Mouse (Mus musculus): ENCODE results near the gene Rpl23a.

The Rpl23a gene

DNA sequence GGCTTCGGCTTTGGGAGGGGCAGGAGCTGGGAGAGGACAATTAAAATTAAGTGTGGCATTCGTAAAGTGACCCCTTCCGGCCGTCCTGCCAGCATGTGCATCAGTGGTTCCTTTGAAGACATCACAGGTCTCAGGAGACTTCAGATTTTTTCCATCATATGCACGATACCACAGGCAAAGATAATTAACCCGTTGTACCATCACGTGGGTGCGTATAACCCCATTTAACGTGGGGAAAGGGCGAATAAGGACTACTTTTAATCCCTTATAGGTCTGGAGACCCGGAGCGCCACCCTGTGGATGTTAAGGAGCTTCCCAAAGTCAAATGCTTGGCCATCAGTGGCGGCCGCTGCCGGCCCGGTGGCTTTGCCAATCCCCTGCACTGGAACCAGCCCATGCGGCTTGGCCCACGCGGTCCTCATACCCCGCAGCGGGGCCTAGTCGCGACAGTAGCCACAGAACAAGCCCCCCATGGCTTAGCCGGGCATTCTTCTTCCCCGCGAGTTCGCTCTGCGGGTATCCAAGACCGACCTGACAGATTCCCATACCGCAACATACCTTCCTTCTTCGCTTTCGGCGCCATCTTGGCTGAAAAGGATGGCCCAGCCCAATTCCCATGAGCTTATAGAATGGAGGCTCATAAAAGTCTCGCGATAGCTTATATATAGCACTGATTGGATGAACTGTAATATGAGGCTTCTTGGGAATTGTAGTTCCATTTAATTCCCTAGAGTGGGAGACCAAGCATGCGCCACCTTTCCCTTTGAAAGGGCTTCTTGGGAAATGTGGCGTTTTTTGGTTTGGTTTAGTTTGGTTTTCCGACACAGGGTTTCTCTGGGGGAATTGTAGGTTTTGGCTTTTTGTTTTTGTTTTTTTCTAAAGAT lies at the start of gene Rpl23a:
TSS of gene Rpl23a (minus strand) at position 624 of the 884 bp plus-strand sequence.
- DNase-seq (ENCODE audit: low read depth, low spot score): peak; percentile 95

DNA sequence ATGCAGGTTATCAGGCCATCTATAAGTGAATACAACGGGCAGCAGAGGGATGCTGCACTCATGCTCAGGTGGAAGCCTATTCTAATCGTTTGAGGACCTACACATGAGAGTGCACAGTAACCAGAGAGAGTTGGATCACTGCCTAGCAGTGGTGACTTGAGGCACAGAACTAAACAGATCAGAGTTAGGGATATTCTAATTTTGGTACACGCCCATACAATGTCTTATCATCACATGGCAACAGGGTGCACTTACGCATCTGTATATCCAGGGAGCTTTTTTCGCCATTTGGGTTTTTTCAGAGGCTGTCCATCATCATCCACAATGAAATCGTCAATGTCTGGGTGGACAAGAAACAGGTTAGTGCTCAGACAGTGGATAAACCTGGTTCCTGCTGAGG lies 48.1 kb upstream of the Rpl23a start:
- DNase-seq (ENCODE audit: low read depth, low spot score): no peak

DNA sequence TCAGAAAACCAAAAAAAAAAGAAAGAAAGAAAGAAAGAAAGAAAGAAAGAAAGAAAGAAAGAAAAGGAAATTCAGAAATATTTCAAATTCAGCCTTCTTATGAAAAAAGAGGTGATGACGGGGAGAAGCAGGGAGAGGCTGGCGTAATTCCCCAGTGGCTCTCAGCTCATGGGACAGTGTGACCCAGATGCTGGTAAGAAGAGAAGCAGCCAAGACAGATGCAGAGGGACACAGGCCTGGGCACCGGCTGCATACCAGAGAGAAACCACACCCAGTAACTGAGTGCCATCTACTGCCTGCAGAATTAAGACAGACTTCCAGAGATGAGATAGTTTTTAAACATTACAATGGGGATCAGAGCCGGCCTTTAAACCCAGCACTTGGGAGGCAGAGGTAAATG lies 40.2 kb upstream of the Rpl23a start:
- DNase-seq (ENCODE audit: low read depth, low spot score): no peak

DNA sequence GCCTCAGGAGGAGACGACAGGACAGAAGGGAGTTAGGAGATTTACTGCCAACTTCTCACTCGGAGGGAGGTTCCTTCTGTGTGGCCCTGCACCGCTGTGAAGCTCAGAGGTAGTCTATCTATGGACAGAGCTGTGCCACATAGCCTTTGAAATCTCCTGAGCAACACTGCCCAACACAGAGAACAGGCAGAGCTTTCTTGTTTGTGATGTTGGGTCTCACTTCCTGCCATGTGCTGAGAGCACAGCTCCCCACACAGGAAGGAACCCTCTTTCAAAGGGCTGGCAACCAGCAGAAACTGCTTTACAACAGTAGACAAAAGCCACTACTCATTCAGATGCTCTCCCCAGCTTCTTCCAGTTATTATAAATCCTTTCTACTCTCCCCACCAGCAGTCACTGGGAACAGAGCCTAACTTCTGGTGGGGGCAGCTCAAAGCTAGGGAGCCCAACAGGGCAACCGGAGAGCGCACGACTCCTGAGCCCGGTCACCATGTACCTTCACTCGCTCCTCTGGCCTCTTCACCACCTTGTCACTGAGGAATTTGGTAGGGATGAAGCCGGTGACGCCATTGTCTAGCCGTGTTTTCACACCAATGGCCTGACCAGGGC lies 32.4 kb upstream of the Rpl23a start:
- DNase-seq (ENCODE audit: low read depth, low spot score): no peak

DNA sequence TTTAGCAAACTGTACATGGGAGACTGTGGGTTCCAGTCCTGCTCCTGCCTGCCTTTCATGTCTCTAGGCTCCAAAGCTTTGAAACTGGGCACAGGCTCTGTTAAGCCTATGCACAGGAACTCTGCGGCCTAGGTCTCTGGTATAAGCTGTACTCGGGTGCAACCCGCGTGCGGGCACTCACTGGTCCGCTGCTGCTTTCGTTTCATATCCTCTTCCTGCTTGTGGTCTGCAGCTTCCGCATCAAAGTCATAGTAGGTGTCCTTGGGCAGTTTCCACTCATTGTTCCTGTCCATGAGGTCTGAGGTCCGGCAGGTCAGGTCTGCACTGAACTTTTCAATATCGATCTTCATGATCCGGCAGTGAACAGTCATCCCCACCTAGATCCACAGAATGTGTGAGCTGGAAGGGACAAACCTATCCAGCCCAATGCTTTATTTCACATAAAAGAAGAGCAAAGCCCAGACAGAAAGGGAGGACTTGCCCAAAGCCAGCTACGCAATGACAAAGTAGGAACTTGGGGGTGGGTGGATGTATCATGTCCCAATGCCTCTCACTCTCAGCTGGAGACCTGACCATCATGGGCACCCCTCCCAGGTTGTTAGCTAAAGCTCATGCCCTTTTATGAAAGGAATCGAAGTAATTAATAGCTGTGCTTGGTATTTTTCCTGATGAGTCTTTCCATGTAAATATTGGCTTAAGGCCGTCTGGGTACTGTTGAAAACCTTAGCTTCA lies 29.9 kb upstream of the Rpl23a start:
- no peak for DNase-seq (ENCODE audit: low read depth, low spot score)

DNA sequence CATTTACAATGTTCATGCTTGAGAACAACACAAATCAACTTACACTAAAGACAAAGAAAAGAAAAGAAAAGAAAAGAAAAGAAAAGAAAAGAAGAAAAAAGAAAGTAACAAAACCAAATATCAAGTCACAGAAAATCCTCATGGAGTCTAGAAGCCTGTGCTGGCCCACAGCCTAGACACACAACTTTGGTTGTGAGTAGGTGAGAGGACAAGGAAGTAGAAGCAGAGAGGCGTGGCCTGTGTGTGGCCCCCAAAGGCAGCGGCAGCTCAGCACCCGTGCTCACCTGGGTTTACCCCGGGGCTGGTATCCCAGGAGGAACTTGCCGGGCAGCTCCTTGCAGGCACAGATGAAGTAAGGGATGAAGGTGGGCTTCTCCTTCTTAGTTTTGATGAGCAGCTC lies 28.1 kb upstream of the Rpl23a start:
- no peak for DNase-seq (ENCODE audit: low read depth, low spot score)

DNA sequence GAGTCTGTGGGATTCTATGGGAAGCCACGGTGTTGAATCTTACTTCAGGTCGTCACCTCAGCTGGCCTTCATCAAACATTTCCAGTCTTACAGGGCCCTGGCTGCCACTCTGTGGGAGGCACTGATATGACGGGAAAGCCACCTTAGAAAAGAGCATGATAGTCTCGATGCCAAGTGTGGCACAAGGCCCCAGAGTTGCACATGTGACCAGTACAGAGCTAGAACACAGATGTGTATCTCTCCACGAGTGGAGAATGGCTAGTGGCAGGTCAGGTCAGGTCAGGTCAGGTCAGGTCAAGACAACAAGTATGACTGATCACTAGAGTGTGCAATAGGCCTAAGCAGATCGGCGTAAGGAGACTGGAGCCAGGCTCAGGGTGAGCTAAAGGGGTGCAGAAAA lies 27.2 kb upstream of the Rpl23a start:
- DNase-seq (ENCODE audit: low read depth, low spot score): no peak

DNA sequence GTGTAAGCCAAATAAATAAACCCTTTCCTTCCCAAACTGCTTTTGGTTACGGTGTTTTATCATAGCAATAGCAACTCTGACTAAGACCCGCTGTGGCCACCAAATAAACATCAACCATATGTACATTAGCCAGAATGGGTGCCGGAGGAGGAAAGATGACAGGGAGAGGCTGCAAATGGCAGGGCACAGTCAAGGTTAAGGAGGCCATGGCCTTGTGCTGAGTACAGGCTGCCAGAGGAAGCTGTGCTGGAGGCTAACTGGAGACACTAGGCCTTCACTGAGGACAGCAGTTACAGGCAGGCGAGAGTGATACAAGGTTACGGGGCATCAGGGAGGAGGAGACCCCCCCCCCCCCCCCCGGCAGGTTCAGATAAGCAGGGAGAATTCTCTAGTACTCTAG lies 26.5 kb upstream of the Rpl23a start:
- no peak for DNase-seq (ENCODE audit: low read depth, low spot score)

DNA sequence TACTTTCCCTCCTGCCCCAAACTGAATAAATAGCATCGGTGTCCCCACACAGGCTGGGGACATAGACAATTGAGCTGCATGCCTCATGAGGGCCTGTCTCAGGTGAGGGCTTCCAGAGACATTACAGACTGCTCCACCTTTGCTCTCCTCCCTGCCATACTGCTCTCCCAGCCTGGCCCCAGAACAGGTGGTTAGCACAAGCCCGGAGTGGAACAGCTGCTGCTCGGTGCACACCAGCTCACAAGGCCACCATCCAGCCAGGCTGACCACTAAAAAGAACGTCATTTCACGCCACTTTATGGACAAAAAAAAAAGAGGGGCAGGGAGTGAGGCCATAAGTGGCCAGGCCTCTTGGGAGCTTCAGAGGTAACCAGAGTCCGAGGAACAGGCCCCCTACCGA lies 23.8 kb upstream of the Rpl23a start:
- no peak for DNase-seq (ENCODE audit: low read depth, low spot score)

DNA sequence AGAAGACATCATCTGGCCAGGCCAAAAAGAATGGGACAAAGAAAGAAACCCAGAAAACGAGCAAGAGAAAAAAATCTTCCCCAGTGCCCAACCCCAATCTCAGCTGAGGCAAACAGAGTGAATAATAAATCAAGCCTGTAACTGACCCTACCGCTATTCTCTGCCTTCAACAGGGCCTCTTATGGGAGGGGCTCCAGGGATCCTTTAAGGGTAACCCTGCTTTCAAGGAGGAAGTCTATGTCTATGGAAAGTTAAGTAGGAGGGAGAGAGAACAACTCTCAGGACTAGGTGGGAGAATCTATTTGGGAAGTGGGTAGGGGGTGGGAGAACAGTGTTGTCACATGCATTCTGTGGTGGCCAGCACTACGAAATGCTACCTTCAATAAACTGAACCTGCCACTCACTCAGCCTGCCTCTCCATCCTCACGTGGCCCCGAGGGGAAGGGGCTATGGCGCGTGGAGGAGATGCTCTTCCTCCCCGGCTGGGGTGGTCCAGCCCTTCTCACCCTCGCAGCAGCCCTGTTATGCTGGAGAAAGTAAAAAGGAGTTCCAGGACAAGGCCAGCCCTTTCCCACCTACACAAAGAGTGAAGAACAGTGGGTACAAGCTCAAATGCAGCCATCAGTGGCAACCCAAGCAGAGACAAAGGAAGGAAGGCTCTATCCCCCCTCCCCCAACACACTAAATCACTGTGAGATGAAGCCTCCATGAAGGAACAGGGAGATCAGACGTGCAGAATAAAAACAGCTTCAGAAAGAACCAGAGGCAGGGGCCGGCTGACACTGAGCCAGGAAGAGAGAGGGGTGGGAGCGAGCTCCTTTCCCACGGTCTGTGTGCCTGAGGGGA lies 22.2 kb upstream of the Rpl23a start:
- DNase-seq (ENCODE audit: low read depth, low spot score): peak; percentile 72

DNA sequence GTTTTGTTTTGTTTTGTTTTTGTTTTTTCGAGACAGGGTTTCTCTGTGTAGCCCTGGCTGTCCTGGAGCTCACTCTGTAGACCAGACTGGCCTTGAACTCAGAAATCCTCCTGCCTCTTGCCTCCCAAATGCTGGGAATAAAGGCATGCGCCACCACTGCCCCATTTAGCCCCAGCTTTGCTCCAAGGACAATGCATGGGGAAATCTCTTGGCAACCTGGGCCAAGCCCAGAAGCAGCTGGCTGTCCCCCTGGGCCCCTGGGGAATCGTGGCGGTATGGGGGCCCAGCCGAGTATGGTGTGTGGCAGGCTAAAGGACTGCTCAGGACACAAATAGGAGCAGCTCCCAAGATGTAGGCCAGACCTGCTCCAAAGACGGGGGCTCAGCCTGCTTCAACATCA lies 20.9 kb upstream of the Rpl23a start:
- DNase-seq (ENCODE audit: low read depth, low spot score): no peak

DNA sequence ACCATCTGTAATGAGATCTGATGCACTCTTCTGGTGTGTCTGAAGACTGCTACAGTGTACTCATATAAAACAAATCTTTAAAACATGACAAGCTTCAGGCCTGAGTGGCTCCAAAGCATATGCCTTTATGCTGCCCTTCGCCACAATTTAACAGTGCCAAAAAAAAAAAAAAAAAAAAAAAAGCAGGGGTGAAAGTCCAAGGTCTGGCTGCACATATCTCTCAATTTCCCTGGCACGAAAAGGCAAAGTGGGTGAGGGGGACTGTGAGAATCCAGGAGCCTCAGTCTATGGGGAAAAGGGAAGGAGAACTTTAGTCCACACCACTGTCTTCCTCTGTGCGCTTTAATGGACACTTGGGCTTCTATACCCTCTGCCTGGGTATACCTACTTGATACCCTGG lies 19.0 kb upstream of the Rpl23a start:
- no peak for DNase-seq (ENCODE audit: low read depth, low spot score)

DNA sequence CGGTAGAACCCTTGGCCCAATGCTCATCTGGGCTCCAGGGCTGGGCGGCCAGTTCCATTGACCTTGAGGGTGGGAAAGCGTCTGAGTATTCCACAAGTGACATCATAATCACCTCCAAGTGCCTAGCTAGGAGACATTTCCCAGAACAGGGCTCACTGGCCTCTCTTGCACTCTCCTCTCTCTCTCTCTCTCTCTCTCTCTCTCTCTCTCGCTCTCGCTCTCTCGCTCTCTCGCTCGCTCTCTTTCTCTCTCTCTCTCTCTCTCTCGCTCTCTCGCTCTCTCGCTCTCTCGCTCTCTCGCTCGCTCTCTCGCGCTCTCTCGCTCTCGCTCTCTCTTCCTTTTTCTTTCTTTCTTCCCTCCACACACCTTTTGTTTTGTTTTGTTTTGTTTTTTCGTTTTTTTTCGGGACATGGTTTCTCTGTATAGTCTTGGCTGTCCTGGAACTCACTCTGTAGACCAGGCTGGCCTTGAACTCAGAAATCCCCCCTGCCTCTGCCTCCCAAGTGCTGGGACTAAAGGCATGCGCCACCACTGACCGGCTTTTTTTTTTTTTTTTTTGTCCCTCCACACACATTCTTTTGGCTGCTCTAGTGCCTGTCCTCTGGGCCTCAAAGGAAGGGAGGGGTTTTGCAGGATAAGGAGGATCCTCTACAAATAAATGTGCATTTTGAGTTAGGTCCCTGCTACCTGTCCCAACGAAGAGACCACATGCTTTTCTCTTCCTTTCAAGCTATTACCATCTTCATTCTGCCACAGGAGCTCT lies 11.9 kb upstream of the Rpl23a start:
- DNase-seq (ENCODE audit: low read depth, low spot score): no peak

DNA sequence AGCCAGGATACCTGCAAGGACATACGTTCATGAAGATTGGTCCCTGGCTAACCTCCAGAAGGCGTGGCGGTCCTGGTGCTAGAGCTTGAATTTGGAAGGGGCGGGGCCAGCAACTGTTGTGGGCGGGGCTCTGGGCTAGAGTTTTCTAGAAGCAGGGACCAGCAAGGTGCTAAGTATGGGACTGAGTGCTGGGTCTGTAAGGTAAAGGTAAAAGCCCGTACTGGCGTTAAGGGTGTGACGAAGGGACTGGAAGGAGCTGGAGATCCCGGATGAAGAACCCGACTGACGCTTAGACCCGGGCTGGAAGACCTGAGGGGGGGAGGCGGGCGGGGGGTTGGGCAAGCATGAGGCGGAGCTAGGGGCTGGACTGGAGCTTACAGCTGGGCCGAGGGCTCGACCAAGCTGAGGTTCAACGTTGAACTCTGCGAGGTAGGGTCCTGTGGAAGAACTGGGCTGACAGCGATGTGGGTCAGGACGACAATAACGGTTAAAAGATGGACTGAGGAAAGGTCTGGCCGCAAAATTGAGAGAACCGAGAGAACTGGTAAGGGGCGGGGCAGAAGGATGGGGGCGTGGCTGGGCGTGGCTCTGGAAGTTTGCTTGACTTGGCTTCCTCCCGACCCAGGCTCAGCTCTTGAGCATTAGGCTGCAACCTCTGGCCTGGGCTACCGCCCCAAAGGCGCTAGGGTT lies 11.2 kb upstream of the Rpl23a start:
- peak; percentile 68 for DNase-seq (ENCODE audit: low read depth, low spot score)

DNA sequence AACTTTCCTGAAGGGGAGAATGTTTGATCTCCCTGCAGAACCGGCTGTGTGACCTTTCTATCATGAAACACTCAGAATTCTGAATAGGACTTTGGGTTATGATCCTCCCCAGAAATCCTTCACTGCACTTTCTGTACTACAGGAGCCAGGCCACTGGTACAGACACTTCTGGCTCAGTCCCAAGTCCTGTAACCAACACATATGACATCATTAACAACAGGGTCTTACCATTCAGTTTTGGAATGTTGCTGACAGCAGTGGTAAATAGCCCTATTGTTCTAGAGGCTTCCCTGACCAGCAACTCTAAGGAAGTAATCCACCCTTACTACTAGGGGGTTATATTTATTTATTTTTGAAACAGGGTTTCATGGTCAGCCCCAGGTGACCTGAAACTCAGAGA lies 9.7 kb upstream of the Rpl23a start, which contains the start of gene Proca1:
TSS of gene Proca1 (plus strand) at position 280 of the 400 bp plus-strand sequence.
- no peak for DNase-seq (ENCODE audit: low read depth, low spot score)

DNA sequence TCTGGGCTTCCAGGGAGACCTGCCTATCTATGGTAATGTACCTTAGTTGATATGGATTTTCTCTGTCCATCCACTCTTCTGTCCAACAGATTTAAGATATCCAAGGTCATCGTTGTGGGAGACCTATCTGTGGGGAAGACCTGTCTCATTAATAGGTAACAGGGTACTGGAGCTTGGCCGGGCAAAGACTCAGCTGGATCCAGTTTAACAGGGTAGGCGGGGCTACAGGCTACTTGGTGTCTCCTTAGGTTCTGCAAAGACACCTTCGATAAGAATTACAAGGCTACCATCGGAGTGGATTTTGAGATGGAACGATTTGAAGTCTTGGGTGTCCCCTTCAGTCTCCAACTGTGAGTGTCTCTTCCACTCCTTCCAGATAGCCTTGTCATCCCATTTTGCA lies 6.7 kb upstream of the Rpl23a start:
- no peak for DNase-seq (ENCODE audit: low read depth, low spot score)

DNA sequence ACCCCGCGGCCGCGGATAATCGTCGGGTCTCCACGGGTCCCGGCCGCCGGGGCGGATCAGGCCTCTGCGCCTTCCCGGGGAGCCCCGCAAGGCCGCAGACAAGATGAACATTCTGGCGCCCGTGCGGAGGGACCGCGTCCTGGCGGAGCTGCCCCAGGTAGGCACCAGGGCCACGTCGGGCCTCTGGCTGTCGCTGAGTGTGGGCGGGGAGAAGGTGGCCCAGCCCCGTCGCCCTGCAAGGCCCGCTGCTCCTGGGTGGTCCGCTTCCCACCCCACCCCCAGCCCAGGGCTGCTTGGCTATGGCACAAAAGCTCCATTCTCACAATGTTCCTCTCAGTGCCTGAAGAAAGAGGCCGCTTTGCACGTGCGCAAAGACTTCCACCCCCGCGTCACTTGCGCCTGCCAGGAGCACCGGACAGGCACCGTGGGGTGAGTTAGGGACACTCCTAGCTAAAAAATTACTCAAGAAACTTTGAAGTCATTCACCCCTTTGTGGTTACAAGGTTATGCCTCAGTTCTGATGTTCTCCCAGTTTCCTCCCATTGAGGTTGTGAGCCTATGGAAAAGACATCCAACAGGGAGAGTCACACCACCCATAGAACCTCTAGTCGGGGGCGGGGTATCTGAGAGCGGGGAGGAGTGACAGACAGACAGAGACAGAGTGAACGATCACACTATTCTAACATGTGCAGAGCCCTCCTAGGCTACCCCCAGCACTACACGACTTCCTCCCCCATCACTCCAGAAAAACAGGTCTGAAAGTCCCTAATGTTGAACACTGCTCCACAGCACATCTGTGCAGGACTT lies 6.1 kb upstream of the Rpl23a start:
- peak; percentile 94 for DNase-seq (ENCODE audit: low read depth, low spot score)

DNA sequence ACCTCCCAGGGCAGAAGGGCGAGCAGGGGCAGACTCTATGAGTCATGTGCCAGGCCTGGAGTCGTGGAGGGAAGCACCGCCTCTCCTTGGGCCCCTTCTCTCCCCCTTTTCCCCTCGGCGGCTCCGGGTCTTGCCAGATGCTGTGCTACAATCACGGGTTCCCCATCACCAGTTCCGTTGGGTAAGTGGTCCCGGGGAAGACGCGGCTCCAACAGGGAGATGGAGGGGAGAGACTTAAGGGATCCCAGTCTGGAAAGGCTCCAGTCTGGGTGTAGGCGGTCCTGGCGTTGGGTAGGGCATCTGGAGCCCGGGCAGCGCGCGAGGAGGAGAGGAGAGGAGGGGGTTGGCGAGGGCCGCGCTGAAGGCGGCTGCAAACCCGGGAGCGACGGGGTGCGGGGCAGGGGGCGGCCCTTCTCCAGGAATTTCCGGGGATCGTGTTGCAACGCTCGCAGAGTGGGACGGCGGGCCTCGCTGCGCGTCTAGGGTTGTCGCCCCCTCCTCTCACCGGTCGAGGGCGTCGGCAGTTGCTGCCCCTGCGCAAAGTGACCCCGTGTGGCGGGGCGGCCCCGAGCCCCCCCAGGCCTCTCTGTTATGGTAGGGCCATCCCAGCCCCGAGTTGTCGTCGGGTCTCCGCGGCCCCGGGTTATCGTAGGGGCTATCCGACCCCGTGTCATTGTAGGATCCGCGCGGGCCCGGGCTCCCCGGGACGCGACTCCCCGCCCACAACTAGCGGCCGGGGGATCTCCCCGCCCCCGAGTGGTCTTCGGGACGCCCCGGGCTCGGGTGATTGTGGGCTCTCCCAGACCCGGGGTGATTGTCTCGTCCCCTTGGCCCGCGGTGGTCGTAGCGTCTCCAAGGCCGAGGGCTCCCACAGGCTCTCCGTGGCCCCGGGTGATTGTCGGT lies 5.2 kb upstream of the Rpl23a start, which contains the start of gene Rab34:
TSS of gene Rab34 (plus strand) at position 100 of the 903 bp plus-strand sequence.
- peak; percentile 91 for DNase-seq (ENCODE audit: low read depth, low spot score)

All from mesoderm, embryonic 11.5 days (tissue).